Mouse (Mus musculus) neural tube, embryonic 14.5 days (tissue): Measurements from ENCODE around the gene Adcy5. TPM values are rescaled to one million over a fixed set of nuclear protein-coding genes. Genes with fewer than 3 reads are reported as not detected.

Experiments used
- ATAC-seq: fragments of 200-750 bp; cut with Nextera tagmentation; 2 replicates; pipeline ENCODE4 v1.8.0; 2017; ENCODE audit warnings: low read depth, mild to moderate bottlenecking, moderate TSS enrichment, moderate library complexity
- H3K27ac ChIP-seq: fragments of 300-500 bp; sonication (generic); 2 replicates; pipeline ENCODE4 v1.5.1; 2014; ENCODE audit warnings: low read depth, mild to moderate bottlenecking, control low read depth, low read length, moderate library complexity, mixed read lengths
- H3K27me3 ChIP-seq: fragments of 300-500 bp; sonication (generic); 2 replicates; pipeline ENCODE4 v1.6.1; 2014; ENCODE audit warnings: low read length; ENCODE audit not compliant: control insufficient read depth, insufficient read depth
- H3K36me3 ChIP-seq: fragments of 300-500 bp; sonication (generic); 2 replicates; pipeline ENCODE4 v1.6.1; 2014; ENCODE audit warnings: low read length, mixed read lengths; ENCODE audit not compliant: control insufficient read depth, insufficient read depth
- H3K4me1 ChIP-seq: fragments of 300-500 bp; sonication (generic); 2 replicates; pipeline ENCODE4 v1.6.1; 2014; ENCODE audit warnings: low read length; ENCODE audit not compliant: control insufficient read depth, insufficient read depth
- H3K4me2 ChIP-seq: fragments of 300-500 bp; sonication (generic); 2 replicates; pipeline ENCODE4 v1.6.1; 2014; ENCODE audit warnings: mild to moderate bottlenecking, low read depth, low read length, control low read depth
- H3K4me3 ChIP-seq: fragments of 300-500 bp; sonication (generic); 2 replicates; pipeline ENCODE4 v1.5.1; 2014; ENCODE audit warnings: low read depth, low read length, control low read depth, mixed read lengths
- H3K9ac ChIP-seq: fragments of 300-500 bp; sonication (generic); replicated peaks from 2 replicates; pipeline ENCODE4 v1.6.1; 2014; ENCODE audit warnings: low read depth, mild to moderate bottlenecking, control low read depth, low read length, mixed read lengths
- H3K9me3 ChIP-seq: fragments of 300-500 bp; sonication (generic); 2 replicates; pipeline ENCODE4 v1.6.1; 2016; ENCODE audit warnings: low read length; ENCODE audit not compliant: control insufficient read depth
- WGBS: fragments of 180-500 bp; shearing (Covaris S2); extraction: QIAGEN DNeasy Blood & Tissue Kit; methylation state at CpG from one replicate; pipeline ENCODE4 v1.1.7; 2014; 5-methylcytosine and 5-hydroxymethylcytosine counted together
- polyA plus RNA-seq: library from polyadenylated mRNA; unstranded; fragments of >200 nt; fragmentation: Nextera tagmentation; extraction: Ambion mirVana; gene quantifications from 2 replicates; pipeline ENCODE4 v1.2.1, GENCODE M21; 2014

Gene Adcy5
- polyA plus RNA-seq, 1 experiment from 2014 or later = 8.8 TPM

DNA sequence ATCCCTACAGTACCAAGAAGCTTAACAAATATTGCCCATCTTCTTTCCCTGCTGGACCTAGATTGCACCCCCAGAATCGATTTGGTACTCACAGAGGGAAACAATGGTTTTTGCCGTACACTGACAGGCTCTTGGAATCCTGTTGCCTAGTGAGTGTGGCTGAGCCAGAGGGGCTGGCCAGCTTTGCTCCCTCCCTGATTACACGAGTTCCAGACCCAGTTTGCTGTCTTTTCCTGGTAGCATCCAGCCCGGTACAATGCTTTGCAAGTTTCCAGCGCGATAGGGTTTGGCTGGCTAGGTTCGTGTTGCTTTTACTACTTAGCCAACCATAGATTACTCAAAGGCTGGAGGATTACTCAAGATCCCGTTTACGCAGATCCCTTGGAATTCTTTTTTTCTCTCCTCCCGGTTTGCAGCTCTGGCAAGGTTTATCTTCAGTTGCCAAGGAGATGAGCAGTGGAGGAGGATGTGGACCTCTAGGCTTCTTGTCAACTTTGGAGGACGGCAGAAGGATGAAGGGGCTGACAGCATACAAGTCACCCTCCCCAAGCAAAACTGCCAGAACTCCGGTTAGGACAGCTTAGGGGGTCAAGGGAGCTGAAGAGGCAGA lies 1.4 kb upstream of the Adcy5 start:
- Histone ChIP-seq H3K27me3 (peaks cover 8% of the 10 kb centered on the region), H3K9me3 (no peaks in the 10 kb centered on the region), H3K4me2 (peak overlapping the region; percentile 56; the same call in 1 of the 2 replicates), H3K36me3 (no peaks in the 10 kb centered on the region), H3K27ac (no peak overlapping the region), H3K9ac (no peak overlapping the region), H3K4me3 (no peak overlapping the region), H3K4me1 (peaks cover 26% of the 10 kb centered on the region)
- 9% methylated on average over 12 of the region's 12 CpGs for WGBS
- no peak for ATAC-seq

DNA sequence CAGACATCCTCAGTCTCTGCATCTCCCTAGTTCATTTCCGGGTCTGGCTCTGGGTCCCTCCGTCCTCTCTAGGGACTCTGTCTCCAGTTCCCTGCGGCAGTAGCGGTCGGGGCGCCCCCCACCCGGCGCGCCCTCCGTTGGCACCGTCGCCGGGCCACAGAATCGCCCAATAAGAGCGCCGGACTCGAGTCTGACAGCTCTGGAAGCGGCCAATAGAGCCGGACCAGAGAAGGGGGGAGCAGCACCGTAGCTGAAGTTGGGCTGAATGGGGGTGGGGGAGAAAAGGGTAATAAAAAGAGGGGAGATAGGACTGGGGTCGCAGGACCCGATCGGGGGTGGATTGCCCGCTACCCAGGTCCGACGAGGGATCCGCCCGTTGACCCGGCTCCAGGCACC lies 434 bp upstream of the Adcy5 start:
- Histone ChIP-seq H3K27ac (peak overlapping the region; percentile 88), H3K4me2 (peak overlapping the region; percentile 56), H3K4me1 (peaks cover 34% of the 10 kb centered on the region), H3K27me3 (peaks cover 8% of the 10 kb centered on the region), H3K4me3 (peak overlapping the region; percentile 81), H3K9me3 (no peaks in the 10 kb centered on the region), H3K9ac (peak overlapping the region; percentile 93), H3K36me3 (no peaks in the 10 kb centered on the region)
- ATAC-seq = peak; percentile 82
- WGBS = 1% methylated on average over 28 of the region's 29 CpGs

DNA sequence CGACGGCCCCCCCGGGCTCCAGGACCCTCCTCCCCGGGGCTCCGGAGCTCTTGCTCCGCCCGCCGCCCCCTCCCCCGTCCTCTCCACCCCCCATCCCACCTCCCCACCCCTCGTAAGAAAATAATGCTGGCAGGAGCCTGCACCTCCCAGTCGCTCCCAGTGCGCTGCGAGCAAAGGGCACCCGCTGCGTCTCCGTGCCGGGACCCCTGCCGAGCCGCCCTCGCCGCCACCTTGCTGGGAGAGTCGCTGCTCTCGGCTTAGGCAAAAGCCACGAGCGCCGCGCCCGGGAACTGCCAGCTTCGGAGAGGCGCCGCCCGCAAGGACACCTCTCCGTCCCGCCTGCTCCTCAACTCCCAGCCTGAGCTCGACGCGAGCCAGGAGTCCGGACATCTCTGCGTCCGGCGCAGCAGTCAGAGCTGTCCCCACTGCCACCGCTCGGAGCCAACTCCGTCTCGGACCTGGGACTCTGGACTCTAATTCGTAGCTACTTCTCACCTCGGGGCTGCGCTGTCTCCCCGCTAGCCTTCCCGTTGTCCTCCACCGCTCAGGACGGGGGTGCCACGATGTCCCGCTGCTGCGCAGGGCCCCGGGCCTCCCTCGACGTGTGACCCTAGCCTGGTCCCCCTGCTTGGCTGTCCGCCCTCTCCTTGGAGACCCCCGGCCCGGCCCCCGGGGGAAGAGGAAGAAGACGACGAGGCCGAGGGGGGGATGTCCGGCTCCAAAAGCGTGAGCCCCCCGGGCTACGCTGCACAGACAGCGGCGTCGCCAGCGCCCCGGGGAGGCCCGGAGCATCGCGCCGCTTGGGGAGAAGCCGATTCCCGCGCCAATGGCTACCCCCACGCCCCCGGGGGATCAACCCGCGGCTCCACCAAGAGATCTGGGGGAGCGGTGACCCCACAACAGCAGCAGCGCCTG lies 971 bp downstream of the Adcy5 start:
- Histone ChIP-seq H3K9me3 (no peaks in the 10 kb centered on the region), H3K4me2 (peak overlapping the region; percentile 56), H3K36me3 (no peaks in the 10 kb centered on the region), H3K27me3 (peaks cover 8% of the 10 kb centered on the region), H3K27ac (peak overlapping the region; percentile 88), H3K9ac (peak overlapping the region; percentile 93), H3K4me1 (peaks cover 48% of the 10 kb centered on the region), H3K4me3 (peak overlapping the region; percentile 81)
- WGBS = 1% methylated on average over 75 of the region's 87 CpGs
- peak; percentile 9 for ATAC-seq

DNA sequence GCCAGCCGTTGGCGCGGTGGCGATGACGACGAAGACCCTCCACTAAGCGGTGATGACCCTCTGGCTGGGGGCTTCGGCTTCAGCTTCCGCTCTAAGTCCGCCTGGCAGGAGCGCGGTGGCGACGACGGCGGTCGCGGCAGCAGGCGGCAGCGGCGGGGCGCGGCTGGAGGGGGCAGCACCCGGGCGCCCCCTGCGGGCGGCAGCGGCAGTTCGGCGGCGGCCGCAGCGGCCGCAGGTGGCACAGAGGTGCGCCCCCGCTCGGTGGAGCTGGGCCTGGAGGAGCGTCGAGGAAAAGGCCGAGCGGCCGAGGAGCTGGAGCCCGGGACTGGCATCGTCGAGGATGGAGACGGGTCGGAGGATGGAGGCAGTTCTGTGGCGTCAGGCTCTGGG lies 1.6 kb downstream of the Adcy5 start:
- peak overlapping the region; percentile 81 for H3K4me3 ChIP-seq
- H3K4me1 ChIP-seq = peaks cover 51% of the 10 kb centered on the region
- peaks cover 7% of the 10 kb centered on the region for H3K27me3 ChIP-seq
- peak overlapping the region; percentile 93 for H3K9ac ChIP-seq
- WGBS = 3% methylated on average over 42 of the region's 48 CpGs
- H3K4me2 ChIP-seq = peak overlapping the region; percentile 56
- H3K9me3 ChIP-seq = no peaks in the 10 kb centered on the region
- no peak for ATAC-seq
- no peak overlapping the region for H3K27ac ChIP-seq
- H3K36me3 ChIP-seq = no peaks in the 10 kb centered on the region

DNA sequence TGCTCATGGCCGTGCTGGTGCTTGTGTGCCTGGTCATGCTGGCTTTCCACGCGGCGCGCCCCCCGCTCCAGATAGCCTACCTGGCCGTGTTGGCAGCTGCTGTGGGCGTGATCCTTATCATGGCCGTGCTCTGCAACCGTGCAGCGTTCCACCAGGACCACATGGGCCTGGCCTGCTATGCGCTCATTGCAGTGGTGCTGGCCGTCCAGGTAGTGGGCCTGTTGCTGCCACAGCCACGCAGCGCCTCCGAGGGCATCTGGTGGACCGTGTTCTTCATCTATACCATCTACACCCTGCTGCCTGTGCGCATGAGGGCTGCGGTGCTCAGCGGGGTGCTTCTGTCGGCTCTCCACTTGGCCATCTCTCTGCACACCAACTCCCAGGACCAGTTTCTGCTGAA lies 2.2 kb downstream of the Adcy5 start:
- no peak overlapping the region for H3K9ac ChIP-seq
- peak overlapping the region; percentile 56 for H3K4me2 ChIP-seq
- peaks cover 51% of the 10 kb centered on the region for H3K4me1 ChIP-seq
- ATAC-seq = no peak
- WGBS = 75% methylated on average over 21 of the region's 21 CpGs
- H3K27me3 ChIP-seq = peaks cover 5% of the 10 kb centered on the region
- peak overlapping the region; percentile 81 for H3K4me3 ChIP-seq
- H3K27ac ChIP-seq = no peak overlapping the region
- no peaks in the 10 kb centered on the region for H3K36me3 ChIP-seq
- H3K9me3 ChIP-seq = no peaks in the 10 kb centered on the region

DNA sequence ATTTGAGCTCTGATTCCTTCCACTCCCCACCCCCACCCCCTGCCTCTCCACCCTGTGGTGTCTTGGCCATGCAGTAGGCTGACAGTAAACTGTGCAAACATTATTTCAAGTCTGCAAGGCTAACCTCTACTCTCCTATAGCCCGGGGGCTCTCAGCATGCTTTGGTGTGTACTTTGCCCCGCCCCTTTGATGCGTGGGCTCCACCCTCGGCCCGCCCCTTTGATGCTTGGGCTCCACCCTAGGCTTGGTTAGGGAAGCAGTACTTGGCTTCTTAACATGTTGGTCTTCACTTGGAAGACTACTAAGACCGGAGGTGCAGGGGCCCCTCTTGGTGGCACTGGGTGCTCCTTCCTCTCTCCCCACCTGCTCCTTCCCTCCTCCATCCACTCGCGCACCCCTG lies 4.9 kb downstream of the Adcy5 start:
- Histone ChIP-seq H3K4me3 (no peak overlapping the region), H3K9me3 (no peaks in the 10 kb centered on the region), H3K4me1 (peaks cover 54% of the 10 kb centered on the region), H3K4me2 (peak overlapping the region; percentile 56), H3K36me3 (no peaks in the 10 kb centered on the region), H3K27ac (no peak overlapping the region), H3K9ac (no peak overlapping the region), H3K27me3 (peaks cover 5% of the 10 kb centered on the region)
- no peak for ATAC-seq
- WGBS = 62% methylated on average over 8 of the region's 8 CpGs

DNA sequence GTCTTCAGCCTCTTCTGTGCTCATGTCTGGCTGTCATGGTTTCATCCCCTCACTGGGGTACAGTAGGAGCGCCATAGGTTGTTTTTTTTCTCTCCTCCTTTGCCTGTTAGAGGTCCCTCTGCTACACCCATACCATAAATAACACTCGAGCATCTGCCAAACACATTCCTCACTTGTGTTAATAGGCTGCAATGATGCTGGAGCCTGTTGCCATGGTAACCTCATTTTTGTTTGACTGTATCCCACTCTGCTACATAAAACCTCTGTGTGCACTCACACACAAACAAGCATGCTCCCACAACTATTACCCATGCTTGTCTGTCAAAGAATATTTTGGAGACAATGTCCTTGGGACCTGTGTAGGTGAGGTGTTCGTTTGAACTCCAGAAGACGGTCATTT lies 5.3 kb downstream of the Adcy5 start:
- Histone ChIP-seq H3K9me3 (no peaks in the 10 kb centered on the region), H3K27me3 (peaks cover 5% of the 10 kb centered on the region), H3K4me3 (no peak overlapping the region), H3K4me1 (peaks cover 59% of the 10 kb centered on the region), H3K9ac (no peak overlapping the region), H3K4me2 (peak overlapping the region; percentile 56), H3K27ac (no peak overlapping the region), H3K36me3 (no peaks in the 10 kb centered on the region)
- WGBS = 50% methylated on average over 4 of the region's 4 CpGs
- no peak for ATAC-seq

DNA sequence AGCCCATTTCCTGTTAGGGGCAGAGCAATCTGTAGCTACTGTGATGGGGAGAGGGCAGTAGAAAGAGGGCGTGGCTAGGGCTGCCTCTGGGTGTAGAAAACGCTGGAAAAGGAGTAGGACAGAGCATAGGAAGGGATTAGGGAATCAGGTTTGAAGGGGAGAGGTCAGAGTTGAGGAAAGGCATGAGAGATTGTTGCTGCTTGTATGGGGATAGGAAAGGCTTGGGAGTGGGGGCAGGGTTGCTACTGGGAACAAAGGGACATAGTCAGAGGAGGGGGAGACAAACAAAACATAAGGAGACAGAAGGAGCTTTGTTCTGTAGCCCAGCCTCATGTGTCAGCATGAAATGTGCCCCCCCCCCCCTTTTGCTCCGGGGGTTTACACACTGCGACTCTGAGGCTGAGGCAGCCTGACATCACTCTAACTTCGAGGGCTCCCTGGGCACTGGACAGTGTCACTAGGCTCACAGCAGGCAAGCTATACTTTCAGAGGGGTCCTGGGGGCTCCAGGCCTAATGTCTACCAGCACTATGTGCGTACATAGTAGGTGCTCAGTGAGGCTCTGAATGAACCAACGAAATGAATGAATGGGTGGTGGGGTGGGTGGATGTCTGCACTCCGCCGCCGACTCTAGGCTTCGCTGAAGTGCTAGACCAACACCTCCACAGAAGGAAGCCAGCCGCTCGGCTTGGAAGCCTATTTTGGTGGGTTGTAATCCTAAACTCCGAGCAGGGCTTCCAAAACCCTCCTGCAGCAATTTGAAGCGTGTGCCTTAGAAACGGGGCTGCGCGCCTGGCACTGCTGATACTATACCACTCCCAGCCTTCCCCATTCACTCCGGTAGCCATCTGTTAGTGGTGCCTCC lies 9.9 kb downstream of the Adcy5 start:
- no peaks in the 10 kb centered on the region for H3K36me3 ChIP-seq
- H3K27ac ChIP-seq = peak overlapping the region; percentile 39; the same call in 1 of the 2 replicates
- no peak overlapping the region for H3K4me3 ChIP-seq
- peak overlapping the region; percentile 25 for H3K4me2 ChIP-seq
- H3K9me3 ChIP-seq = no peaks in the 10 kb centered on the region
- 33% methylated on average over 19 of the region's 19 CpGs for WGBS
- peak; percentile 54 for ATAC-seq
- H3K27me3 ChIP-seq = no peaks in the 10 kb centered on the region
- H3K9ac ChIP-seq = 0 out of 2 replicates have a peak overlapping the region, but pooled peaks have one; percentile 8
- peaks cover 27% of the 10 kb centered on the region for H3K4me1 ChIP-seq
